Comparison of ENCODE assay signal across 23 mouse cellular contexts in the genomic region with DNA sequence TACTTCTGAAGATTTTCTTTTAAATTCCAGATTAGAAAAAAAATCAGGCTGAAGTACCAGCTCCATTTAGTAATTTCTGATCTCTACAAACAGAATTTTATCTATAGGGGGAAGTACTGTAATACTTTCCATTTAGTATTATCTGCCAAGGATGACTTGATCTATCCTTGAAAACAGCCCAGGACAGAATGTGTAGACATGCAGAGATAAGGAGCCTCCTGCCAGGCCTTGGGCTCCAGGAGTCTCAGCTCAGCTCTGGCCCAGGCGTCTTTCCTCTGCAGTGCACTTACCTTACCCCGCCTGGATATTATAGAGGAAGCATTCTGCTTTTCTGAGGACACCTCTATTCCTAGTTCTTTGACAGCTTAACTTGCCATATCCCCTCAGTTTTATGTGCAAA. TPM values are rescaled to one million over a fixed set of nuclear protein-coding genes. Genes with fewer than 3 reads are reported as not detected.
DNase-seq lines count a peak whose midpoint lies in the region; ATAC-seq and TF ChIP-seq lines count a peak whose summit lies in the region.
"Had no signal": no experiment of that assay in that cellular context is flagged by ENCODE, and none has a peak within 500 bp of the region (broad histone marks: within the 10 kb centered on the region; RNA-seq: fewer than 3 reads in every experiment).

No protein-coding gene starts in this region.

- no peak for TF ChIP-seq POLR2A in olfactory bulb, adult 2 months (IDR thresholded peaks at IDR 0.05; ENCODE audit: insufficient read depth, low read depth, low read length)

- no peak for ATAC-seq in heart, embryonic 16.5 days (replicated peaks; ENCODE audit: extremely low read depth, insufficient read depth, low FRiP score)
- ATAC-seq: forebrain, embryonic 16.5 days; intestine, embryonic 16.5 days had no signal

- peaks cover 45% of the 10 kb centered on the region for H3K4me1 ChIP-seq in heart, embryonic 16.5 days (ENCODE audit: control insufficient read depth, insufficient read depth, low read length)
- peaks cover 9% of the 10 kb centered on the region; the same call in 1 of the 2 replicates for H3K4me1 ChIP-seq in olfactory bulb, adult 2 months (ENCODE audit: control insufficient read depth, insufficient read depth, low read length)
- H3K4me1 ChIP-seq: midbrain, embryonic 10.5 days; stomach, embryonic 15.5 days had no signal

- WGBS in heart, embryonic 16.5 days = 55% methylated on average over 2 of the region's 2 CpGs
- 85% methylated on average over 2 of the region's 2 CpGs for WGBS in olfactory bulb, adult 2 months

- intact Hi-C loops in heart, postnatal 10 days (cut with DNase I) = no loop called here

- no peaks in the 10 kb centered on the region for H3K9me3 ChIP-seq in heart, embryonic 16.5 days (replicated peaks; ENCODE audit: control insufficient read depth, low read length)
- H3K9me3 ChIP-seq: embryonic facial prominence, embryonic 15.5 days; G1E; hindbrain, embryonic 15.5 days; midbrain, embryonic 10.5 days; stomach, embryonic 15.5 days had no signal

- no peak for TF ChIP-seq CTCF in olfactory bulb, adult 2 months (IDR thresholded peaks at IDR 0.05; ENCODE audit: insufficient read depth, low read depth, low read length)

- no peaks in the 10 kb centered on the region for H3K27me3 ChIP-seq in heart, embryonic 16.5 days (ENCODE audit: control insufficient read depth, insufficient read depth, low read length)
- H3K27me3 ChIP-seq: embryonic facial prominence, embryonic 15.5 days; hindbrain, embryonic 15.5 days; stomach, embryonic 15.5 days had no signal

- peak overlapping the region; percentile 20; the same call in 1 of the 2 replicates for H3K27ac ChIP-seq in heart, embryonic 16.5 days (ENCODE audit: low read length)
- H3K27ac ChIP-seq in olfactory bulb, adult 2 months (ENCODE audit: insufficient read depth, low read depth, low read length) = 0 out of 2 replicates have a peak overlapping the region, but pooled peaks have one; percentile 44
- H3K27ac ChIP-seq: embryonic facial prominence, embryonic 15.5 days; hindbrain, embryonic 15.5 days; midbrain, embryonic 10.5 days; stomach, embryonic 15.5 days had no signal

- H3K4me2 ChIP-seq in heart, embryonic 16.5 days (ENCODE audit: low read depth, low read length) = no peak overlapping the region
- H3K4me2 ChIP-seq: embryonic facial prominence, embryonic 15.5 days; hindbrain, embryonic 15.5 days; lung, embryonic 14.5 days; stomach, embryonic 15.5 days had no signal

- H3K9ac ChIP-seq in heart, embryonic 16.5 days (ENCODE audit: low read length) = no peak overlapping the region
- H3K9ac ChIP-seq: embryonic facial prominence, embryonic 15.5 days; hindbrain, embryonic 15.5 days; lung, embryonic 14.5 days; stomach, embryonic 15.5 days had no signal

- H3K4me3 ChIP-seq in heart, embryonic 16.5 days (ENCODE audit: low read length) = no peak overlapping the region
- H3K4me3 ChIP-seq in olfactory bulb, adult 2 months (ENCODE audit: insufficient read depth, low read depth, low read length) = no peak overlapping the region
- H3K4me3 ChIP-seq: embryonic facial prominence, embryonic 15.5 days; hindbrain, embryonic 15.5 days; midbrain, embryonic 10.5 days; stomach, embryonic 15.5 days had no signal

- DNase-seq in adrenal gland, postnatal 10 days = peak; percentile 21
- no peak for DNase-seq in adrenal gland, postnatal 25 days
- DNase-seq in heart, postnatal 10 days = no peak
- peak; percentile 48 for DNase-seq in testis, postnatal 14 days (ENCODE audit: low spot score)
- no peak for DNase-seq in testis, postnatal 10 days (ENCODE audit: low spot score)
- DNase-seq in cerebellum, adult 11 months = no peak
- DNase-seq: cerebellum, adult 11-12 months; cerebellum, postnatal 14 days; kidney, postnatal 36 days; layer of hippocampus, adult 9-11 months; lung, embryonic 14.5 days; lung, postnatal 36 days; spleen, adult 18-20 months; thymus, postnatal 25 days had no signal

- H3K36me3 ChIP-seq in heart, embryonic 16.5 days (ENCODE audit: control insufficient read depth, insufficient read depth) = no peaks in the 10 kb centered on the region
- H3K36me3 ChIP-seq: embryonic facial prominence, embryonic 15.5 days; G1E; hindbrain, embryonic 15.5 days; midbrain, embryonic 10.5 days; stomach, embryonic 15.5 days had no signal

RNA-seq across cellular contexts. Expression of a gene that starts 59.4 kb away (rescaled TPM):
- total RNA-seq in adrenal gland, postnatal 10 days (2021) = 10 to 100 TPM; 42.9 to 86.6 TPM
- 46.1 and 58.2 TPM in 2 replicates for total RNA-seq in adrenal gland, postnatal 25 days (2021)
- polyA plus RNA-seq in heart, embryonic 16.5 days (2015; fragmentation: Nextera tagmentation; extraction: Ambion mirVana) = 89.6 and 116 TPM in 2 replicates
- 100 to 1,000 TPM in 1 of 2 experiments, 10 to 100 TPM in 1; 84.8 to 105 TPM for total RNA-seq in heart, postnatal 10 days (2021)
- 320 and 512 TPM in 2 replicates for polyA plus RNA-seq in olfactory bulb, adult 2 months (2012; ENCODE audit: insufficient read depth, insufficient read length, low replicate concordance, missing spikeins)
- polyA plus RNA-seq: G1E had no signal

Comparison
In these comparisons a context has a peak if more than half of its experiments do, and no peak if none do; other contexts are left out.
1. DNase-seq: peak in adrenal gland, postnatal 10 days (single experiment) and testis, postnatal 14 days (single experiment); none in adrenal gland, postnatal 25 days (single experiment), heart, postnatal 10 days (0 of 2), testis, postnatal 10 days (single experiment) and cerebellum, adult 11 months (single experiment).